Mouse (Mus musculus) embryonic facial prominence, embryonic 13.5 days (tissue): ENCODE measurements around the gene Tmem217. TPM values are rescaled to one million over a fixed set of nuclear protein-coding genes. Genes with fewer than 3 reads are reported as not detected.
A peak's percentile ranks its signal among the peaks of the same experiment; 100 is the strongest.

ENCODE experiments used
- ATAC-seq: fragments of 200-750 bp; cut with Nextera tagmentation; 2 replicates; pipeline ENCODE4 v1.8.0; 2017; ENCODE audit warnings: low read depth; ENCODE audit not compliant: insufficient number of reproducible peaks, insufficient read depth, low FRiP score, low TSS enrichment
- H3K27ac ChIP-seq: fragments of 300-500 bp; sonication (generic); 2 replicates; pipeline ENCODE4 v1.5.1; 2015; ENCODE audit warnings: moderate library complexity, mild to moderate bottlenecking, inconsistent platforms
- H3K27me3 ChIP-seq: fragments of 300-500 bp; sonication (generic); 2 replicates; pipeline ENCODE4 v1.6.1; 2015; ENCODE audit warnings: mild to moderate bottlenecking, inconsistent platforms
- H3K36me3 ChIP-seq: fragments of 300-500 bp; sonication (generic); 2 replicates; pipeline ENCODE4 v1.6.1; 2015; ENCODE audit warnings: mild to moderate bottlenecking, inconsistent platforms
- H3K4me1 ChIP-seq: fragments of 300-500 bp; sonication (generic); 2 replicates; pipeline ENCODE4 v1.6.1; 2015; ENCODE audit warnings: inconsistent platforms
- H3K4me2 ChIP-seq: fragments of 300-500 bp; sonication (generic); 2 replicates; pipeline ENCODE4 v1.6.1; 2015; ENCODE audit warnings: moderate library complexity, mild to moderate bottlenecking, inconsistent platforms
- H3K4me3 ChIP-seq: fragments of 300-500 bp; sonication (generic); 2 replicates; pipeline ENCODE4 v1.5.1; 2015; ENCODE audit warnings: mild to moderate bottlenecking, inconsistent platforms
- H3K9ac ChIP-seq: fragments of 300-500 bp; sonication (generic); 2 replicates; pipeline ENCODE4 v1.6.1; 2015; ENCODE audit warnings: mild to moderate bottlenecking, inconsistent platforms
- H3K9me3 ChIP-seq: fragments of 300-500 bp; sonication (generic); 2 replicates; pipeline ENCODE4 v1.6.1; 2016; ENCODE audit warnings: inconsistent platforms
- WGBS: fragments of 180-500 bp; shearing (Covaris S2); methylation state at CpG from one replicate; pipeline ENCODE4 v1.1.7; 2015; ENCODE audit warnings: mixed read lengths; 5-methylcytosine and 5-hydroxymethylcytosine counted together
- polyA plus RNA-seq: library from polyadenylated mRNA; unstranded; fragments of >200 nt; fragmentation: Nextera tagmentation; extraction: Ambion mirVana; gene quantifications from 2 replicates; pipeline ENCODE4 v1.2.1, GENCODE M21; 2015

The Tmem217 gene
- polyA plus RNA-seq, 1 experiment from 2014 or later = 2.3 TPM

GRCm38 (mm10) chr17:29583569-29583968, 31.4 kb upstream of the Tmem217 start:
- H3K9ac ChIP-seq = no peak overlapping the region
- ATAC-seq = no peak
- H3K9me3 ChIP-seq = no peaks in the 10 kb centered on the region
- no peaks in the 10 kb centered on the region for H3K27me3 ChIP-seq
- no peak overlapping the region for H3K4me3 ChIP-seq
- peaks cover 12% of the 10 kb centered on the region; the same call in 1 of the 2 replicates for H3K4me1 ChIP-seq
- H3K27ac ChIP-seq = no peak overlapping the region
- WGBS = 87% methylated on average over 5 of the region's 5 CpGs
- H3K36me3 ChIP-seq = peaks cover 62% of the 10 kb centered on the region
- H3K4me2 ChIP-seq = no peak overlapping the region

GRCm38 (mm10) chr17:29579579-29580126, 27.5 kb upstream of the Tmem217 start:
- no peaks in the 10 kb centered on the region for H3K27me3 ChIP-seq
- ATAC-seq = no peak
- no peak overlapping the region for H3K4me3 ChIP-seq
- H3K9me3 ChIP-seq = no peaks in the 10 kb centered on the region
- peaks cover 10% of the 10 kb centered on the region; the same call in 1 of the 2 replicates for H3K4me1 ChIP-seq
- peak overlapping the region; percentile 13; the same call in 1 of the 2 replicates for H3K27ac ChIP-seq
- 68% methylated on average over 4 of the region's 4 CpGs for WGBS
- H3K4me2 ChIP-seq = no peak overlapping the region
- peaks cover 82% of the 10 kb centered on the region for H3K36me3 ChIP-seq
- no peak overlapping the region for H3K9ac ChIP-seq

GRCm38 (mm10) chr17:29569831-29570230, 17.6 kb upstream of the Tmem217 start:
- Histone ChIP-seq H3K27me3 (no peaks in the 10 kb centered on the region), H3K9ac (no peak overlapping the region), H3K4me1 (no peaks in the 10 kb centered on the region; the same call in 1 of the 2 replicates), H3K9me3 (no peaks in the 10 kb centered on the region), H3K4me2 (no peak overlapping the region), H3K4me3 (no peak overlapping the region), H3K27ac (no peak overlapping the region), H3K36me3 (peaks cover 79% of the 10 kb centered on the region)
- WGBS = 82% methylated on average over 6 of the region's 6 CpGs
- no peak for ATAC-seq

- no peaks in the 10 kb centered on the region for H3K9me3 ChIP-seq
- no peak for ATAC-seq
- H3K27me3 ChIP-seq = no peaks in the 10 kb centered on the region
- H3K36me3 ChIP-seq = peaks cover 75% of the 10 kb centered on the region
- 88% methylated on average over 15 of the region's 15 CpGs for WGBS
- H3K4me1 ChIP-seq = no peaks in the 10 kb centered on the region; the same call in 1 of the 2 replicates
- H3K4me3 ChIP-seq = no peak overlapping the region
- H3K9ac ChIP-seq = no peak overlapping the region
- H3K27ac ChIP-seq = no peak overlapping the region
- no peak overlapping the region for H3K4me2 ChIP-seq
Observed at GRCm38 (mm10) chr17:29568435-29568834, 16.2 kb upstream of the Tmem217 start.

GRCm38 (mm10) chr17:29565521-29565920, 13.3 kb upstream of the Tmem217 start:
- Histone ChIP-seq H3K9ac (no peak overlapping the region), H3K9me3 (no peaks in the 10 kb centered on the region), H3K27me3 (no peaks in the 10 kb centered on the region), H3K4me2 (no peak overlapping the region), H3K4me3 (no peak overlapping the region), H3K27ac (no peak overlapping the region), H3K36me3 (peaks cover 46% of the 10 kb centered on the region), H3K4me1 (no peaks in the 10 kb centered on the region; the same call in 1 of the 2 replicates)
- ATAC-seq = no peak
- 91% methylated on average over 5 of the region's 5 CpGs for WGBS

- Histone ChIP-seq H3K4me3 (no peak overlapping the region), H3K9ac (no peak overlapping the region), H3K27ac (no peak overlapping the region), H3K9me3 (peaks cover 3% of the 10 kb centered on the region; the same call in 1 of the 2 replicates), H3K36me3 (peaks cover 30% of the 10 kb centered on the region), H3K4me2 (no peak overlapping the region), H3K27me3 (no peaks in the 10 kb centered on the region), H3K4me1 (no peaks in the 10 kb centered on the region)
- 61% methylated on average over 5 of the region's 5 CpGs for WGBS
- ATAC-seq = no peak
Observed at GRCm38 (mm10) chr17:29558476-29558875, 6.3 kb upstream of the Tmem217 start.

GRCm38 (mm10) chr17:29556893-29557292, 4.7 kb upstream of the Tmem217 start:
- H3K9me3 ChIP-seq = peaks cover 3% of the 10 kb centered on the region; the same call in 1 of the 2 replicates
- no peak for ATAC-seq
- no peak overlapping the region for H3K9ac ChIP-seq
- no peak overlapping the region for H3K4me2 ChIP-seq
- no peak overlapping the region for H3K4me3 ChIP-seq
- peaks cover 35% of the 10 kb centered on the region for H3K36me3 ChIP-seq
- 76% methylated on average over 7 of the region's 7 CpGs for WGBS
- H3K27ac ChIP-seq = no peak overlapping the region; the same call in 1 of the 2 replicates
- H3K27me3 ChIP-seq = no peaks in the 10 kb centered on the region
- H3K4me1 ChIP-seq = no peaks in the 10 kb centered on the region

- Histone ChIP-seq H3K4me1 (0 out of 2 replicates have a peak, but pooled peaks cover 1% of the 10 kb centered on the region), H3K36me3 (peaks cover 35% of the 10 kb centered on the region), H3K4me3 (no peak overlapping the region), H3K27me3 (no peaks in the 10 kb centered on the region), H3K9ac (no peak overlapping the region), H3K27ac (no peak overlapping the region; the same call in 1 of the 2 replicates), H3K9me3 (peaks cover 3% of the 10 kb centered on the region; the same call in 1 of the 2 replicates), H3K4me2 (no peak overlapping the region)
- WGBS = 92% methylated on average over 10 of the region's 10 CpGs
- no peak for ATAC-seq
Observed at GRCm38 (mm10) chr17:29556456-29556855, 4.3 kb upstream of the Tmem217 start.

GRCm38 (mm10) chr17:29554176-29554575, 2.0 kb upstream of the Tmem217 start:
- no peaks in the 10 kb centered on the region for H3K9me3 ChIP-seq
- no peak overlapping the region for H3K9ac ChIP-seq
- peaks cover 17% of the 10 kb centered on the region for H3K4me1 ChIP-seq
- no peak overlapping the region for H3K4me3 ChIP-seq
- H3K27me3 ChIP-seq = no peaks in the 10 kb centered on the region
- no peak for ATAC-seq
- peaks cover 26% of the 10 kb centered on the region for H3K36me3 ChIP-seq
- no peak overlapping the region for H3K27ac ChIP-seq
- no peak overlapping the region for H3K4me2 ChIP-seq

GRCm38 (mm10) chr17:29551019-29551418, 1.2 kb downstream of the Tmem217 start:
- Histone ChIP-seq H3K27me3 (no peaks in the 10 kb centered on the region), H3K36me3 (0 out of 2 replicates have a peak, but pooled peaks cover 11% of the 10 kb centered on the region), H3K9me3 (no peaks in the 10 kb centered on the region), H3K27ac (no peak overlapping the region), H3K4me1 (peaks cover 19% of the 10 kb centered on the region), H3K4me3 (peak overlapping the region; percentile 97; the same call in 1 of the 2 replicates), H3K4me2 (peak overlapping the region; percentile 98), H3K9ac (no peak overlapping the region)
- no peak for ATAC-seq
- WGBS = 59% methylated on average over 6 of the region's 6 CpGs

- Histone ChIP-seq H3K27me3 (no peaks in the 10 kb centered on the region), H3K27ac (peak within 1 kb of the TSS; percentile 51), H3K4me2 (peak within 1 kb of the TSS; percentile 98), H3K9ac (peak within 1 kb of the TSS; percentile 93), H3K4me3 (peak within 1 kb of the TSS; percentile 97), H3K4me1 (peaks cover 19% of the 10 kb centered on the region), H3K9me3 (no peaks in the 10 kb centered on the region), H3K36me3 (0 out of 2 replicates have a peak, but pooled peaks cover 7% of the 10 kb centered on the region)
- WGBS = under 1% methylated on average over 44 of the region's 44 CpGs
- peak; percentile 92 for ATAC-seq
Observed at GRCm38 (mm10) chr17:29549543-29550428, 2.4 kb downstream of the Tmem217 start, which contains the start of the genes Gm17657 and Tbc1d22b. Gm17657 (minus strand) TSS chr17:29549638. Tbc1d22b (plus strand) TSS chr17:29549785.
